Mouse (Mus musculus): Measurements from ENCODE around the gene Cnot4. TPM values are rescaled to one million over a fixed set of nuclear protein-coding genes. Genes with fewer than 3 reads are reported as not detected.

The Cnot4 gene
- polyA plus RNA-seq, 1 experiment from 2014 or later: 27.0 TPM

GRCm38 (mm10) chr6:34989263-34989662, 144.3 kb downstream of the Cnot4 start:
- no peak overlapping the region for H3K27ac ChIP-seq
- H3K9me3 ChIP-seq: no peaks in the 10 kb centered on the region
- no peaks in the 10 kb centered on the region for H3K27me3 ChIP-seq
- no peak overlapping the region for H3K9ac ChIP-seq
- no peak for ATAC-seq (ENCODE audit: borderline replicate concordance, extremely low read depth, low FRiP score, low TSS enrichment)
- H3K4me1 ChIP-seq: peaks cover 20% of the 10 kb centered on the region
- H3K36me3 ChIP-seq: no peaks in the 10 kb centered on the region
- no peak overlapping the region for H3K4me3 ChIP-seq
- no peak overlapping the region for H3K4me2 ChIP-seq
- WGBS: 55% methylated on average over 6 of the region's 6 CpGs

- Histone ChIP-seq H3K27me3 (no peaks in the 10 kb centered on the region), H3K4me2 (peak within 1 kb of the TSS; percentile 31), H3K9ac (no peak within 1 kb of the TSS), H3K4me1 (peaks cover 20% of the 10 kb centered on the region), H3K9me3 (no peaks in the 10 kb centered on the region), H3K36me3 (no peaks in the 10 kb centered on the region), H3K4me3 (no peak within 1 kb of the TSS), H3K27ac (no peak within 1 kb of the TSS; the same call in 1 of the 2 replicates)
- WGBS: 9% methylated on average over 20 of the region's 20 CpGs
- ATAC-seq (ENCODE audit: borderline replicate concordance, extremely low read depth, low FRiP score, low TSS enrichment): peak; percentile 48; the same call in 1 of the 2 replicates
Measured at GRCm38 (mm10) chr6:34988081-34988761, 145.3 kb downstream of the Cnot4 start, which contains the start of gene Slc23a4. Slc23a4 (minus strand) TSS chr6:34988404.

GRCm38 (mm10) chr6:34987085-34987645, 146.4 kb downstream of the Cnot4 start:
- Histone ChIP-seq H3K9me3 (no peaks in the 10 kb centered on the region), H3K4me2 (no peak overlapping the region), H3K27ac (0 out of 2 replicates have a peak overlapping the region, but pooled peaks have one; percentile 4), H3K36me3 (no peaks in the 10 kb centered on the region), H3K4me3 (no peak overlapping the region), H3K27me3 (no peaks in the 10 kb centered on the region), H3K4me1 (peaks cover 20% of the 10 kb centered on the region), H3K9ac (no peak overlapping the region)
- ATAC-seq (ENCODE audit: borderline replicate concordance, extremely low read depth, low FRiP score, low TSS enrichment): peak; percentile 66; the same call in 1 of the 2 replicates
- WGBS: 48% methylated on average over 12 of the region's 12 CpGs

- H3K4me2 ChIP-seq: no peak overlapping the region
- no peaks in the 10 kb centered on the region for H3K36me3 ChIP-seq
- H3K4me3 ChIP-seq: no peak overlapping the region
- WGBS: 62% methylated on average over 9 of the region's 9 CpGs
- no peaks in the 10 kb centered on the region for H3K9me3 ChIP-seq
- H3K27ac ChIP-seq: no peak overlapping the region
- no peak overlapping the region for H3K9ac ChIP-seq
- no peak for ATAC-seq (ENCODE audit: borderline replicate concordance, extremely low read depth, low FRiP score, low TSS enrichment)
- H3K27me3 ChIP-seq: no peaks in the 10 kb centered on the region
- no peaks in the 10 kb centered on the region for H3K4me1 ChIP-seq
Measured at GRCm38 (mm10) chr6:34980661-34981060, 152.9 kb downstream of the Cnot4 start.

GRCm38 (mm10) chr6:34979291-34979690, 154.2 kb downstream of the Cnot4 start:
- ATAC-seq (ENCODE audit: borderline replicate concordance, extremely low read depth, low FRiP score, low TSS enrichment): no peak
- Histone ChIP-seq H3K36me3 (no peaks in the 10 kb centered on the region), H3K9ac (no peak overlapping the region), H3K4me2 (no peak overlapping the region), H3K4me3 (no peak overlapping the region), H3K27me3 (no peaks in the 10 kb centered on the region), H3K4me1 (no peaks in the 10 kb centered on the region), H3K9me3 (no peaks in the 10 kb centered on the region), H3K27ac (no peak overlapping the region)
- WGBS: 66% methylated on average over 3 of the region's 3 CpGs

Other genes with a start within 250 kb of the Cnot4 start
- gene Wdr91, start 222.8 kb downstream of the Cnot4 start, polyA plus RNA-seq (2015; fragmentation: Nextera tagmentation; extraction: Ambion mirVana): 15.8 and 17.2 TPM in 2 replicates
- gene Stra8, start 213.6 kb downstream of the Cnot4 start, polyA plus RNA-seq (2015; fragmentation: Nextera tagmentation; extraction: Ambion mirVana): not detected in 2 replicates
- 0.62 and 0.66 TPM in 2 replicates for gene Slc23a4, start 145.3 kb downstream of the Cnot4 start, polyA plus RNA-seq (2015; fragmentation: Nextera tagmentation; extraction: Ambion mirVana)
- 36.6 and 39.9 TPM in 2 replicates for gene Nup205, start 43.7 kb upstream of the Cnot4 start, polyA plus RNA-seq (2015; fragmentation: Nextera tagmentation; extraction: Ambion mirVana)
- 0.14 and 0.29 TPM in 2 replicates for gene Slc13a4, start 174.4 kb upstream of the Cnot4 start, polyA plus RNA-seq (2015; fragmentation: Nextera tagmentation; extraction: Ambion mirVana)
- gene Fam180a, start 192.4 kb upstream of the Cnot4 start, polyA plus RNA-seq (2015; fragmentation: Nextera tagmentation; extraction: Ambion mirVana): 0.87 and 1.1 TPM in 2 replicates

All from lung, embryonic 15.5 days (tissue).